Comparison of ENCODE assay signal across 8 mouse cellular contexts in the genomic region with DNA sequence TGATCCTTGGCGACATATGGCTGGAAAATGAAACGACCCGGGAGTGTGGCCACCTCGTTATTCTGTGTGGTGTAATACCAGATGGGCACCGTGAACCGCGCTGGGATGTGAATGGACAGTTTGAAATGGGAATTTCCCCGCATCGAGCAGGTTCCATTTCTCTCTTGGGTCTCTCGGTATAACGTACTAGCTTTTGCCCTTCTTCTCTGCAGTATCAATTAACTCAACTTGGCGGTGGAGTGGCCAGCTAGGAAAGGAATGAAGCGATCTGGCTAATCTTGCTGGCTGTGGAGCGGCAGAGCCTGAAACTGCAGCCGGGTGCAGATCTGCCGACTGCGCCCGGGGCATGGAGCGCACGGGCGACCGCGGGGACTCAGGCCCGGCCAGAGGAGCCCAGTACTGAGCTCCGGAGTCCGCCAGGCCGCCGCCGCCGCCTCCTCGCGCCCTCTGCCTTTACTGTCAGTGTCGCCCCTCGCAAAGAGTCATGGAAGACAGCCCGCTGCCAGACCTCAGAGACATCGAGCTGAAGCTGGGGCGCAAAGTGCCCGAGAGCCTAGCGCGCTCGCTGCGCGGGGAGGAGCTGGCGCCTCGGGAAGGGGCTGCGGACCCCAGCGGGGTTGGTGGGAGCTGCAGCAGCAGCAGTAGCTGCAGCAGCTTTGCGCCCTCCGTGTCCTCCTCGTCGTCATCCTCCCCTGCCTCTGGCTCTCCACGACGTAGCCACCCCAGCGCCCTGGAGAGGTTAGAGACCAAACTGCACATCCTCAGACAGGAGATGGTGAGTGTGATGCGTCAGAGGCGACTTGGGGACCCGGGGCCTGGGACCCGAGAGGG. TPM values are rescaled to one million over a fixed set of nuclear protein-coding genes. Genes with fewer than 3 reads are reported as not detected.
DNase-seq lines count a peak whose midpoint lies in the region; ATAC-seq lines count a peak whose summit lies in the region.

No protein-coding gene starts in this region.

- no peaks in the 10 kb centered on the region for H3K9me3 ChIP-seq in embryonic facial prominence, embryonic 14.5 days (ENCODE audit: control insufficient read depth, low read length)
- H3K9me3 ChIP-seq in heart, embryonic 10.5 days: no peaks in the 10 kb centered on the region
- H3K9me3 ChIP-seq in kidney, embryonic 15.5 days (replicated peaks): no peaks in the 10 kb centered on the region
- no peaks in the 10 kb centered on the region for H3K9me3 ChIP-seq in liver, embryonic 11.5 days (ENCODE audit: control insufficient read depth, low read length)
- no peaks in the 10 kb centered on the region for H3K9me3 ChIP-seq in neural tube, embryonic 15.5 days (replicated peaks)

- no peaks in the 10 kb centered on the region for H3K36me3 ChIP-seq in embryonic facial prominence, embryonic 14.5 days (ENCODE audit: control insufficient read depth, insufficient read depth, low read length)
- no peaks in the 10 kb centered on the region for H3K36me3 ChIP-seq in heart, embryonic 10.5 days
- no peaks in the 10 kb centered on the region; the same call in 1 of the 2 replicates for H3K36me3 ChIP-seq in kidney, embryonic 15.5 days
- H3K36me3 ChIP-seq in liver, embryonic 11.5 days (ENCODE audit: control insufficient read depth, insufficient read depth, low read length): no peaks in the 10 kb centered on the region
- no peaks in the 10 kb centered on the region for H3K36me3 ChIP-seq in neural tube, embryonic 15.5 days

- peaks cover 3% of the 10 kb centered on the region; the same call in 1 of the 2 replicates for H3K4me1 ChIP-seq in embryonic facial prominence, embryonic 14.5 days (ENCODE audit: control insufficient read depth, insufficient read depth, low read length)
- H3K4me1 ChIP-seq in heart, embryonic 10.5 days: no peaks in the 10 kb centered on the region
- peaks cover 14% of the 10 kb centered on the region for H3K4me1 ChIP-seq in kidney, embryonic 15.5 days
- H3K4me1 ChIP-seq in liver, embryonic 11.5 days (replicated peaks; ENCODE audit: control insufficient read depth, insufficient read depth, low read length): 0 out of 2 replicates have a peak, but pooled peaks cover 3% of the 10 kb centered on the region
- H3K4me1 ChIP-seq in neural tube, embryonic 15.5 days: peaks cover 11% of the 10 kb centered on the region

- H3K27me3 ChIP-seq in embryonic facial prominence, embryonic 14.5 days (replicated peaks; ENCODE audit: control insufficient read depth, insufficient read depth, low read length): no peaks in the 10 kb centered on the region
- no peaks in the 10 kb centered on the region for H3K27me3 ChIP-seq in heart, embryonic 10.5 days (ENCODE audit: insufficient read depth, poor library complexity, severe bottlenecking)
- no peaks in the 10 kb centered on the region for H3K27me3 ChIP-seq in kidney, embryonic 15.5 days
- H3K27me3 ChIP-seq in liver, embryonic 11.5 days (replicated peaks; ENCODE audit: control insufficient read depth, insufficient read depth, low read length): no peaks in the 10 kb centered on the region
- 0 out of 2 replicates have a peak, but pooled peaks cover 2% of the 10 kb centered on the region for H3K27me3 ChIP-seq in neural tube, embryonic 15.5 days (replicated peaks)

- H3K9ac ChIP-seq in embryonic facial prominence, embryonic 14.5 days (ENCODE audit: low read depth, low read length): peak overlapping the region; percentile 76
- H3K9ac ChIP-seq in kidney, embryonic 15.5 days: peak overlapping the region; percentile 84
- H3K9ac ChIP-seq in liver, embryonic 11.5 days (ENCODE audit: low read depth, low read length): peak overlapping the region; percentile 62
- peak overlapping the region; percentile 79 for H3K9ac ChIP-seq in neural tube, embryonic 15.5 days (replicated peaks)

- H3K4me3 ChIP-seq in embryonic facial prominence, embryonic 14.5 days (ENCODE audit: low read depth, low read length): peak overlapping the region; percentile 74
- peak overlapping the region; percentile 75 for H3K4me3 ChIP-seq in heart, embryonic 10.5 days
- peak overlapping the region; percentile 86 for H3K4me3 ChIP-seq in kidney, embryonic 15.5 days (replicated peaks)
- H3K4me3 ChIP-seq in liver, embryonic 11.5 days (ENCODE audit: low read depth, low read length): peak overlapping the region; percentile 60
- peak overlapping the region; percentile 70 for H3K4me3 ChIP-seq in neural tube, embryonic 15.5 days (replicated peaks)

- DNase-seq in 3134 (ENCODE audit: extremely low read depth, insufficient read length, low spot score): peak; percentile 86
- peak; percentile 51 for DNase-seq in adrenal gland, postnatal 25 days
- peak; percentile 63 for DNase-seq in embryonic facial prominence, embryonic 14.5 days (ENCODE audit: low spot score)
- DNase-seq in heart, embryonic 10.5 days (ENCODE audit: low spot score): peak; percentile 79
- peak; percentile 63 for DNase-seq in liver, embryonic 11.5 days (ENCODE audit: low spot score)
- no peak for DNase-seq in B cell, adult 2 months

- ATAC-seq in embryonic facial prominence, embryonic 14.5 days (ENCODE audit: low read depth): peak; percentile 73
- peak; percentile 80 for ATAC-seq in kidney, embryonic 15.5 days (replicated peaks; ENCODE audit: low FRiP score)
- peak; percentile 50 for ATAC-seq in liver, embryonic 11.5 days (replicated peaks; ENCODE audit: low FRiP score)
- ATAC-seq in neural tube, embryonic 15.5 days (ENCODE audit: low FRiP score): peak; percentile 84

- under 1% methylated on average over 28 of the region's 58 CpGs for WGBS in embryonic facial prominence, embryonic 14.5 days
- under 1% methylated on average over 58 of the region's 58 CpGs for WGBS in heart, embryonic 10.5 days
- under 1% methylated on average over 58 of the region's 58 CpGs for WGBS in kidney, embryonic 15.5 days
- WGBS in liver, embryonic 11.5 days: under 1% methylated on average over 45 of the region's 58 CpGs
- WGBS in neural tube, embryonic 15.5 days: under 1% methylated on average over 58 of the region's 58 CpGs

- H3K27ac ChIP-seq in embryonic facial prominence, embryonic 14.5 days (replicated peaks; ENCODE audit: low read depth, low read length): peak overlapping the region; percentile 82
- H3K27ac ChIP-seq in heart, embryonic 10.5 days: peak overlapping the region; percentile 78
- peak overlapping the region; percentile 93 for H3K27ac ChIP-seq in kidney, embryonic 15.5 days
- peak overlapping the region; percentile 43; the same call in 1 of the 2 replicates for H3K27ac ChIP-seq in liver, embryonic 11.5 days (ENCODE audit: low read depth, low read length)
- H3K27ac ChIP-seq in neural tube, embryonic 15.5 days (replicated peaks): peak overlapping the region; percentile 92

- peak overlapping the region; percentile 91 for H3K4me2 ChIP-seq in embryonic facial prominence, embryonic 14.5 days (ENCODE audit: low read depth, low read length)
- peak overlapping the region; percentile 84 for H3K4me2 ChIP-seq in kidney, embryonic 15.5 days
- peak overlapping the region; percentile 79 for H3K4me2 ChIP-seq in liver, embryonic 11.5 days
- H3K4me2 ChIP-seq in neural tube, embryonic 15.5 days: peak overlapping the region; percentile 64

RNA-seq across cellular contexts. Expression of gene Lurap1l, which starts 0.6 kb away (rescaled TPM):
- total RNA-seq in adrenal gland, postnatal 25 days (2021): 7.0 and 7.8 TPM in 2 replicates
- polyA plus RNA-seq in embryonic facial prominence, embryonic 14.5 days (2014; fragmentation: Nextera tagmentation; extraction: Ambion mirVana): 14.6 and 14.8 TPM in 2 replicates
- polyA plus RNA-seq in heart, embryonic 10.5 days (2016; fragmentation: Nextera tagmentation; extraction: Ambion mirVana): 1.4 and 2.6 TPM in 2 replicates
- polyA plus RNA-seq in kidney, embryonic 15.5 days (2015; fragmentation: Nextera tagmentation; extraction: Ambion mirVana): 13.6 and 15.0 TPM in 2 replicates
- 3.8 and 3.9 TPM in 2 replicates for polyA plus RNA-seq in liver, embryonic 11.5 days (2014; fragmentation: Nextera tagmentation; extraction: Ambion mirVana)
- polyA plus RNA-seq in neural tube, embryonic 15.5 days (2015; fragmentation: Nextera tagmentation; extraction: Ambion mirVana): 14.6 and 14.7 TPM in 2 replicates

Comparison
In these comparisons a context has a peak if more than half of its experiments do, and no peak if none do; other contexts are left out.
1. DNase-seq: peak in 3134 (single experiment), adrenal gland, postnatal 25 days (single experiment), embryonic facial prominence, embryonic 14.5 days (single experiment), heart, embryonic 10.5 days (single experiment) and liver, embryonic 11.5 days (single experiment); none in B cell, adult 2 months (0 of 2).
2. H3K27ac ChIP-seq: peak in every context shown above with its lines; median percentile 93 in kidney, embryonic 15.5 days; 92 in neural tube, embryonic 15.5 days; 82 in embryonic facial prominence, embryonic 14.5 days; 78 in heart, embryonic 10.5 days; 43 in liver, embryonic 11.5 days.
3. Peak in every context shown above with its lines, with median percentiles within 50 percentile points of each other: ATAC-seq, H3K4me2 ChIP-seq, H3K4me3 ChIP-seq and H3K9ac ChIP-seq.